15 mouse cellular contexts compared by ENCODE assay signal in genomic region chr16:8732450-8732849, GRCm38 (mm10). TPM values are rescaled to one million over a fixed set of nuclear protein-coding genes. Genes with fewer than 3 reads are reported as not detected.
"Had no signal": no experiment of that assay in that cellular context is flagged by ENCODE, and none has a peak within 500 bp of the region (broad histone marks: within the 10 kb centered on the region; RNA-seq: fewer than 3 reads in every experiment).

No protein-coding gene starts in this region.

RNA-seq across cellular contexts. Expression of gene Gm5767, which starts 51.9 kb away (rescaled TPM):
- total RNA-seq: megakaryocyte, adult 5-6 weeks; megakaryocyte-erythroid progenitor cell, adult 5-6 weeks; midbrain, postnatal 0 days; monocyte, adult 5-6 weeks had no signal
- polyA plus RNA-seq: lung, embryonic 14.5 days; lung, embryonic 16.5 days; midbrain, embryonic 10.5 days; midbrain, embryonic 13.5 days; midbrain, postnatal 0 days; neural tube, embryonic 11.5 days; neural tube, embryonic 13.5 days; neural tube, embryonic 15.5 days; small intestine, adult 2 months; stomach, embryonic 14.5 days; stomach, embryonic 16.5 days; thymus, postnatal 0 days had no signal
